Mouse (Mus musculus) pancreas, adult 10 weeks (tissue): ENCODE data around the gene Ptbp3. TPM values are rescaled to one million over a fixed set of nuclear protein-coding genes. Genes with fewer than 3 reads are reported as not detected.

Experiments
- polyA plus RNA-seq: library from polyadenylated mRNA; stranded (reverse); fragments of 350-450 nt; fragmentation: Illumina TruSeq; extraction: RNeasy Lipid Tissue Mini Kit (QIAGEN cat#74804); gene quantifications from one replicate; pipeline ENCODE4 v1.2.3, GENCODE M21; 2015; ENCODE audit warnings: low read depth, low replicate concordance; ENCODE audit not compliant: insufficient read depth

Gene Ptbp3
- 8.7 TPM for polyA plus RNA-seq

GRCm38 (mm10) chr4:59549175-59549976 lies at the start of gene Ptbp3:
Gene Ptbp3 (minus strand): TSS chr4:59549364.

GRCm38 (mm10) chr4:59581314-59582185 lies 32.4 kb upstream of the Ptbp3 start, which contains the start of gene Hsdl2:
Gene Hsdl2 (plus strand): TSS chr4:59581563.

GRCm38 (mm10) chr4:59437990-59438854 lies 110.9 kb downstream of the Ptbp3 start, which contains the start of gene Susd1:
Gene Susd1 (minus strand): TSS chr4:59438633.

Other genes with a start within 250 kb of the Ptbp3 start
- 1.9 TPM for gene Susd1, start 110.7 kb downstream of the Ptbp3 start, polyA plus RNA-seq
- gene Hsdl2, start 32.2 kb upstream of the Ptbp3 start, polyA plus RNA-seq, result 4.8 TPM
- gene E130308A19Rik, start 76.8 kb upstream of the Ptbp3 start, polyA plus RNA-seq, result 0.70 TPM